Mouse (Mus musculus) Muller cell, postnatal 12 days (primary cell): ENCODE data around the gene Mymx.

Source experiments
- DNase-seq: peaks from one replicate; pipeline ENCODE4 v3.0.0-alpha.2; 2015; ENCODE audit errors: inconsistent ontology term

Mymx gene

GRCm38 (mm10) chr17:45572103-45573086 lies 29.5 kb downstream of the Mymx start:
- peak; percentile 95 for DNase-seq

- DNase-seq, result no peak
These were observed 31.9 kb downstream of the Mymx start for GRCm38 (mm10) chr17:45569999-45570398.

DNA sequence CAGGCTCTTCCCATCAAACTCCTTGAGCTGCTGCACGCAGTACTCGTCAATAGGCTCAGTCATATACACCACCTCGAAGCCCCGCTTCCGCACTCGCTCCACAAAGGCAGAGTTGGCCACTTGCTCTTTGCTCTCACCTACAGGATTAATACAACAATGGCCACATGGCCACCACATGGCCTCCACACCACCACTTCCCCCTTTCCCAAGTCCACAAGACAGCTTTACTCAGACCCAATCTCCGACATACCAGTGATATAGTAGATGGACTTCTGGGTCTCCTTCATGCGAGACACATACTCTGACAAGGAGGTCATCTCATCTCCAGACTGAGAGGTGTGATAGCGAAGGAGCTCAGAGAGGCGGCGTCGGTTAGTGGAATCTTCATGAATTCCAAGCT lies 32.9 kb downstream of the Mymx start:
- DNase-seq, result no peak

GRCm38 (mm10) chr17:45567162-45567601 lies 34.7 kb downstream of the Mymx start:
- no peak for DNase-seq

DNA sequence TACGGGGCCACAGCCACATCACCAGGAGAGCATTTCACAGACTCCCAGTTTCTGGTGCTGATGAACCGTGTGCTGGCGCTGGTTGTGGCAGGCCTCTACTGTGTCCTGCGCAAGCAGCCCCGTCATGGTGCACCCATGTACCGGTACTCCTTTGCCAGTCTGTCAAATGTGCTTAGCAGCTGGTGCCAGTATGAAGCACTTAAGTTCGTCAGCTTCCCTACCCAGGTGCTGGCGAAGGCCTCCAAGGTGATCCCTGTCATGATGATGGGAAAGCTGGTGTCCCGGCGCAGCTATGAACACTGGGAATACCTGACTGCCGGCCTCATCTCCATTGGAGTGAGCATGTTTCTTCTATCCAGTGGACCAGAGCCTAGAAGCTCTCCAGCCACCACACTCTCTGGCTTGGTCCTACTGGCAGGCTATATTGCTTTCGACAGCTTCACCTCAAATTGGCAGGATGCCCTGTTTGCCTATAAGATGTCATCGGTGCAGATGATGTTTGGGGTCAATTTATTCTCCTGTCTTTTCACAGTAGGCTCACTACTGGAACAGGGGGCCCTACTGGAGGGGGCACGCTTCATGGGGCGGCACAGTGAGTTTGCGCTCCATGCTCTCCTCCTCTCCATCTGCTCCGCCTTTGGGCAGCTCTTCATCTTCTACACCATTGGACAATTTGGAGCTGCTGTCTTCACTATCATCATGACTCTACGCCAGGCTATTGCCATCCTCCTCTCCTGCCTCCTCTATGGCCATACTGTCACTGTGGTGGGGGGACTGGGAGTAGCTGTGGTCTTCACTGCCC lies 35.3 kb downstream of the Mymx start:
- no peak for DNase-seq

GRCm38 (mm10) chr17:45566031-45566359 lies 35.9 kb downstream of the Mymx start:
- no peak for DNase-seq

DNA sequence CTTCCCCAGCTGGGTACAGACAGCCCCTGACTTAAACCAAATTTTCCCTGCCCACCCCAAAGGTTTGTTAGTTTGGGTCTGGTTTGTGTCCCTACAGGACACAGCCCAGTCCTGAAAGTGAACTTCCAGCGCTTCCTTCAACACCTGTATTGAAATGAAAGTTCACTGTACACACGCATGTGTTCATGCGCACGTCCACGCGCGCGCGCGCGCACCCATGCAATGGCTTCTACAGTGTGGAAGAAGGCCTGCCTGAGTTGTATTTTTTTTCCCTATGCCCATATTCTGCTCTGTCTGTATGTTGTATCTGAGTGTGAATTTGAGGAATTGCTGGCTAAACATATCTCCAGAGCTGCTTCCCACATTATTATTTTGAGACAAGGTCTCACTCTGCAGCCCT lies 36.8 kb downstream of the Mymx start:
- DNase-seq, result no peak

- no peak for DNase-seq
These were observed 37.3 kb downstream of the Mymx start for GRCm38 (mm10) chr17:45564531-45565084.

- DNase-seq, result peak; percentile 98
These were observed 38.0 kb downstream of the Mymx start, which contains the start of gene Slc35b2 for GRCm38 (mm10) chr17:45563655-45564530. Gene Slc35b2 (plus strand): TSS chr17:45563874.

DNA sequence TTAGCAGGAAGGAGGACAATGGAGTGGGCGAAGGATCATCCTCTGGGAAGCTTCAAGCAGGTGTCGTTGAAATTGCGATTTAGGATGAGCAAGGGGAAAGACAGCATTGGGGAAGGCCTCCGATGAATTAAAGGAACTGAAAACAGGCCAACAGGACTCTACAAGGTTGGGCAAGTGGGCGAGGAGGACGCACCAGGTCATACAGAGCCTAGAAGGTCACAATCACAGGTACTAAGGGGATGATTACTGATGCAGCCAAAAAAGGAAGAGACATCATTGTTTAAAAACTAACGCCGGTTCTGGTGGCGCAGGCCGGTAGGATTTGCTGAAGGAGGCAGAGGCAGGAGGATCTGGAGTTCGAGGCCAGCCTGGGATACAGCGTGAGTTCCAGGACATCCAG lies 38.7 kb downstream of the Mymx start:
- no peak for DNase-seq

DNA sequence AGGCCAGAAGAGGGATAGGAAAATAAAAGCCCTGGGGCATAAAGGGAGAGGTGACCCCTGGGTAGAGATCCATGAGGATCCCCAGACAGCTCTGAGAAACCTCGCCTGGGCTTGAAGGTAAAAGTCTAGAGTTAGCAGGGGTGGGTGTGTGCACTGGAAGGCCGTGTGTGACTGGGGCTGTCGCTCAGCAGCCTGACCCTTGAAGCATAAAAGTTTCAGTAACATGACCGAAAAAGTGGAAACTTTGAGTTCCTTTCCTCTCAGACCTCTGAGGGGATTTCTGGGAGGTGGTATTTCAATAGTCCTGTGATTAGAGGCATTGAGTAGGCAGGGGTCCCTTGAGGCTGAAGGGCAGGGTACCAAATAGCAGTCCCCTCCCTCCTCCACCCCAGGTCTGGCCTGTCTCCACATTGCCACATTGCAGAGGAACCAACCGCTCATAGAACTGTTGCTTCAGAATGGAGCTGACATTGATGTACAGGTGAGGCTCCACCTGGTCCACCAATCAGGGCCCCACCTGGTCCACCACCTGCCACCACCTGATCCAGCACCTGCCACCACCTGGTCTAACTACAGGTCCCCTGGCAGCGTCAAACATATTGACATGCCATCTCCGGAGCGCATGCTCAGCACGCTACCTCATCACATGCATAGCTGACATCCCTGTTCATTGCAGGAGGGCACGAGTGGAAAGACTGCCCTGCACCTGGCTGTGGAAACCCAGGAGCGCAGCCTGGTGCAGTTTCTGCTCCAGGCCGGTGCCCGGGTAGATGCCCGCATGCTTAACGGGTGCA lies 42.0 kb downstream of the Mymx start:
- no peak for DNase-seq

DNA sequence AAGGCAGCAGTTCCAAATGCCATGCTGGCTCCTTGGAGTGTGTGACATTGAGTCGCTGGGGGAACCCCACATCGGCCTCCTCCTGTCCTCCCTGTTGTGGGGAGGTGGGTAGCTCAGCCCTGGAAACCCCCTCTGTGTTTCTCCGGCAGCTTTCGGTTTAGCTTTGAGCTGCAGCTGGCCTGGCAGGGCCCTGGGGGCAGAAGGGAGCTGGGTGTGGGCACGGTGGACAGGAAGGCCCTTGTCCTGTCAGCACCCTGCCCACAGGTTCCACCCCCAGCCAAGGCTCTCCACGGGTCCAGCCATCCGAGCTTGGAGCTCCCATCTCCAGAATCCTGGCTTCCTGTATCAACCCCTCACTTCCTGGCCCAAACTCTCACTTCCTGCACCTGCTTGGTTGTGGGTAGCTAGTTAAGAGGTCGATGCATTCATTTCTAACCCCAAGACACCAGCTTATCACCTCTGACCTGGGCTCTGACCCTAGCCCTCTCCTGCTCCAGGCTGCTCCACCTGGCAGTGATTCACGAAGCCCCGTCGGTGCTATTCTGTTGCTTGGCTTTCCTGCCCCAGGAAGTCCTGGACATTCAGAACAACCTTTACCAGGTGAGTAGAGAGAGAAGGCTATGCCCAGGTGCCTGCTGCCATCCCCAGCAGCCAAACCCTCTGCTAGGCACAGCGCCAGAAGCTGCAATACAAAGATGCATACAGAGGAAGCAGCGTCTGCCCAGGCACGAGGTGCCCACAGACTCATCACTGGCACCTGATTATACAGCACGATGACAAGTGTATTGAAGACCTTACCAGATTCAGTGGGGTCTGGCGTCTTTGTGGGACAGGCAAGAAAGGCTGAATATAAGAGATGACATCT lies 43.7 kb downstream of the Mymx start:
- no peak for DNase-seq

DNA sequence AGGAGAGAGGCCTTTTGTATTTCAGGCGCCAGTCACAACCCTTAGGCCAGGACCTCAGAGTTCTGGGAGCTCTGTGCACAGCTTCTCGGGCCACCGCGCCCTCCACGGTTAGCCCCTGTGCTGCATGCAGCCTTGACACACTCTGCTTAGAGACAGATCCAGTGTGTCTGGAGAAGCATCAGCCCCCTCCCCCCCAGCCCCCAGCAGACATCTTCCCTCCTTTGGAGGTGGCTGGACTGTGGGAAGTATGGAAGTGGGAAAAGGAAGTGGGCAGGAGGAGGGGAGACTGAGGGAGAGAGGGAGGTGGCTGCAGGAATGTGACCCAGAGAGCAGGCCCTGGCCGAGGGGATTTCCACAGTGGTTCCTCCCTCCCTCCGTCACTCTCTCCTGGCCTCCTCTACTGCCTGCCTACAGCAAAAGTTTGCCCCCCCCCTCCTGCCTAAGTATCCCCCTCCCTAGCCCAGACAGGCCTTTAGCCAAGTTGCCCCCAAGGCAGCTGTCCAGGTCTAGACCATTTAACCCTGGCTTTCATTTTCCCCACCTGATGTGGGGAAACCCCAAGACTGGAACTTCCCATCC lies 44.6 kb downstream of the Mymx start:
- DNase-seq, result no peak

GRCm38 (mm10) chr17:45556514-45557245 lies 45.2 kb downstream of the Mymx start:
- no peak for DNase-seq

GRCm38 (mm10) chr17:45556107-45556489 lies 45.8 kb downstream of the Mymx start:
- DNase-seq, result no peak

DNA sequence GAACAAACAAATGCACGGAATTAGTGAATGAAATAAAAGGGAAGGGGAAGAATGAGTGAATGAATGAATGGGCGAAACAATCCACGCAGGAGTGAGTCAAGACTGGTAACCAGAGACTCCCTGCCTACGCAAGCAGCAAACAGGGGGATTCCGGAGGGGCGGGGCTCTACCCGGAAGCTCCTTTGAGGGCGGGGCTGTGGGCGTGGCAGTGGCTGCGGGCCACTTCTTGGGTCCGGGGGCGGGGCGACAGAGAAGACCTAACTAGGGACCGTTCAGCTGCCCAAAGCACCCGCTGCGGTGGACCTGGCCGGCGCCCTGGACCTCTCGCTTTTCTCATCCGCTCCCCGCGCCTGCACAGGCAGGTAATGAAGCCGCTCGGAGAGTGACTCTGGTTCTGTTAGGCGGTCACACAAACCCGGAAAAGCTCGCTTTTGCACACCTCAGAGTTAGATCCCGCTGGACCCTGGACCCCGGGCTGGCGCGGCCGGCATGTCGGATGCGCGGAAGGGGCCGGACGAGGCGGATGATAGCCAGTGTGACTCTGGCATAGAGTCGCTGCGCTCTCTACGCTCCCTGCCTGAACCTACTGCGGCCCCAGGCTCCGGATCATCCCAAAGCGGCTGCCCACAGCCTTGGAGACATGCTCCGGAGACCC lies 46.3 kb downstream of the Mymx start, which contains the start of gene Nfkbie:
Gene Nfkbie, plus strand, starts transcription at position 252 of the 655 bp plus-strand sequence.
- DNase-seq, result peak; percentile 99

GRCm38 (mm10) chr17:45554420-45554819 lies 47.5 kb downstream of the Mymx start:
- DNase-seq, result no peak

- DNase-seq, result no peak
These were observed 48.8 kb downstream of the Mymx start for GRCm38 (mm10) chr17:45553065-45553464.
